ENCODE assay signal across 27 mouse cellular contexts in genomic region chr14:48993861-48994260, GRCm38 (mm10).
"Had no signal": no experiment of that assay in that cellular context is flagged by ENCODE, and none has a peak within 500 bp of the region (broad histone marks: within the 10 kb centered on the region; RNA-seq: fewer than 3 reads in every experiment).

No protein-coding gene starts in this region.

- H3K9me3 ChIP-seq: embryonic facial prominence, embryonic 10.5 days; embryonic facial prominence, embryonic 12.5 days; embryonic facial prominence, embryonic 13.5 days; embryonic facial prominence, embryonic 15.5 days; forebrain, embryonic 10.5 days; forebrain, embryonic 12.5 days; forebrain, embryonic 13.5 days; forebrain, embryonic 15.5 days had no signal

- H3K27me3 ChIP-seq: embryonic facial prominence, embryonic 12.5 days; embryonic facial prominence, embryonic 15.5 days; forebrain, embryonic 13.5 days; forebrain, embryonic 15.5 days had no signal

- H3K4me2 ChIP-seq: embryonic facial prominence, embryonic 12.5 days; embryonic facial prominence, embryonic 13.5 days; embryonic facial prominence, embryonic 15.5 days; forebrain, embryonic 12.5 days; forebrain, embryonic 13.5 days; forebrain, embryonic 15.5 days had no signal

- H3K4me1 ChIP-seq: embryonic facial prominence, embryonic 15.5 days had no signal

- H3K9ac ChIP-seq: embryonic facial prominence, embryonic 12.5 days; embryonic facial prominence, embryonic 13.5 days; embryonic facial prominence, embryonic 15.5 days; forebrain, embryonic 12.5 days; forebrain, embryonic 13.5 days; forebrain, embryonic 15.5 days; forebrain, postnatal 0 days had no signal

- ATAC-seq: forebrain, embryonic 13.5 days; forebrain, embryonic 14.5 days; forebrain, embryonic 15.5 days; forebrain, embryonic 16.5 days; forebrain, postnatal 0 days had no signal

- DNase-seq: cerebellum, adult 2 months; cerebellum, adult 8-10 months; cerebellum, adult 9-10 months; cerebellum, adult 9-11 months; cerebellum, postnatal 10 days; cerebellum, postnatal 14 days; cerebellum, postnatal 25 days; cerebellum, postnatal 36 days; embryo, embryonic 11 days; forebrain, postnatal 0 days; gastrocnemius, adult 2 months; gastrocnemius, postnatal 10 days; gastrocnemius, postnatal 14 days; gastrocnemius, postnatal 25 days; gastrocnemius, postnatal 36 days; heart, adult 18-20 months had no signal

- H3K36me3 ChIP-seq: embryonic facial prominence, embryonic 10.5 days; embryonic facial prominence, embryonic 12.5 days; embryonic facial prominence, embryonic 13.5 days; embryonic facial prominence, embryonic 15.5 days; forebrain, embryonic 10.5 days; forebrain, embryonic 12.5 days; forebrain, embryonic 15.5 days had no signal

- H3K4me3 ChIP-seq: embryonic facial prominence, embryonic 10.5 days; embryonic facial prominence, embryonic 12.5 days; embryonic facial prominence, embryonic 13.5 days; embryonic facial prominence, embryonic 15.5 days; erythroblast, embryonic 14.5 days; forebrain, embryonic 10.5 days; forebrain, embryonic 12.5 days; forebrain, embryonic 13.5 days; forebrain, embryonic 15.5 days; gastrocnemius, adult 2 months had no signal

- H3K27ac ChIP-seq: embryonic facial prominence, embryonic 10.5 days; embryonic facial prominence, embryonic 12.5 days; embryonic facial prominence, embryonic 13.5 days; embryonic facial prominence, embryonic 15.5 days; forebrain, embryonic 10.5 days; forebrain, embryonic 12.5 days; forebrain, embryonic 13.5 days; forebrain, embryonic 15.5 days; gastrocnemius, adult 2 months had no signal
